Mouse (Mus musculus): ENCODE results near the gene Tcap.

DNA sequence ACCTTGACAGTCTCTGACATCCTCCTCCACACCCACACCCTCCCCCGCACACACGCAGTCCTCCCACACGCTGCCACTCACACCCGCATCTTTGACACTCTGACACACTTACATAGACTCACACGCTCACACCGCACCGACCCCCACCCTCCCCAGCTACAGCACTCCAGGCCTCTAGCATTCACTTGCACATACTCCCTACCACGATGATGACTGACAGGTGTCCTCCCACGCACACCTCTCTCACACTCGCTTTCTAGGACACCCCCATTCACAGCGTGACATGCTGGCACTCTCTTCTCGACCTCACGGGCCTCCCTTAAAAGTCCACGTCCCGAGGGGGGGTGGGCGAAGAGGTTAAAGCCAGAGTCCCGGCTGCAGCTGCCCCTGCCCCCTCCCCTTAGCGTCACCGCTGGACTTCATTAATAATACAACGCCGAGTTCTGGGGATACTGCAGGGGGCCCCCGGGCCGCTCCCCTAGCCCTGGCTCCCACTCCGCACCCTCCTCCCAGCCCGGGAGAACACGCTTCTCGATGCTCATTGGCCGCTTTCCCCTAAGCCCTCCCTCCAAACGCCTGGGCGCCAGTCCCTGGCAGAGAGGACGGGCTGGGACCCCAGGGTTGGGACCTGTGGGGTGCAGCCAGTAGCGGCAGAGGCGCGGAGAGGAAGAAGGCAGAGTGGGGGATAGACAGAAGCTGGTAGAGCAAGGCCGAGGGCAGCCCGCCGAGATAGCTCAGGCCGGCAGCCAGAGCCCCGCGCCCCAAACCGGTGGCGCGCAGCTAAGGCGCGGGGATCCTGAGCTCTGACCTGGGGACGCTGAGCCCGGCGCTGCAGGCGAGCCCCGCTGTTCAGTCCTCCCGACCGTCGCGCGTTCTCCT, 35.3 kb upstream of the Tcap start, which contains the start of gene Ppp1r1b:
- TF ChIP-seq HCFC1 (IDR thresholded peaks at IDR 0.05; ENCODE audit: borderline replicate concordance, insufficient read depth, low read length), result no peak
- no peak for TF ChIP-seq MAFK (IDR thresholded peaks at IDR 0.05; ENCODE audit: insufficient read depth, low read depth, low read length)
